Mouse (Mus musculus): ENCODE data around the gene Cnpy1. TPM values are rescaled to one million over a fixed set of nuclear protein-coding genes. Genes with fewer than 3 reads are reported as not detected.

Cnpy1 gene
- polyA plus RNA-seq, 1 experiment from 2014 or later = 0.21 TPM

GRCm38 (mm10) chr5:28219596-28219995 is 26.0 kb downstream of the Cnpy1 start:
- H3K4me2 ChIP-seq (replicated peaks; ENCODE audit: low read depth) = no peak overlapping the region
- no peaks in the 10 kb centered on the region for H3K4me1 ChIP-seq (replicated peaks; ENCODE audit: control insufficient read depth, insufficient read depth)
- TF ChIP-seq EP300 (optimal IDR thresholded peaks at IDR 0.05) (no peak), CTCF (IDR thresholded peaks at IDR 0.05; ENCODE audit: low read depth) (no peak)
- no peak overlapping the region for H3K9ac ChIP-seq (ENCODE audit: low read length)
- no peak overlapping the region for H3K4me3 ChIP-seq (ENCODE audit: low read depth, low read length)
- peak; percentile 2 for DNase-seq (ENCODE audit: low spot score)
- WGBS = 47% methylated on average over 1 of the region's 1 CpGs
- ATAC-seq (ENCODE audit: low FRiP score, low TSS enrichment) = no peak
- H3K36me3 ChIP-seq (ENCODE audit: control insufficient read depth, insufficient read depth, low read length) = no peaks in the 10 kb centered on the region
- no peaks in the 10 kb centered on the region for H3K27me3 ChIP-seq (ENCODE audit: control insufficient read depth, insufficient read depth, low read length)
- no peaks in the 10 kb centered on the region for H3K9me3 ChIP-seq (ENCODE audit: control insufficient read depth, low read length)
- H3K27ac ChIP-seq (replicated peaks) = no peak overlapping the region

- TF ChIP-seq CTCF (IDR thresholded peaks at IDR 0.05; ENCODE audit: low read depth) (no peak), EP300 (optimal IDR thresholded peaks at IDR 0.05) (no peak)
- no peak for DNase-seq (ENCODE audit: low spot score)
- Histone ChIP-seq H3K27ac (replicated peaks) (no peak overlapping the region), H3K9ac (ENCODE audit: low read length) (no peak overlapping the region), H3K4me3 (ENCODE audit: low read depth, low read length) (no peak overlapping the region), H3K36me3 (ENCODE audit: control insufficient read depth, insufficient read depth, low read length) (no peaks in the 10 kb centered on the region), H3K27me3 (ENCODE audit: control insufficient read depth, insufficient read depth, low read length) (peaks cover 9% of the 10 kb centered on the region), H3K9me3 (ENCODE audit: control insufficient read depth, low read length) (no peaks in the 10 kb centered on the region), H3K4me1 (replicated peaks; ENCODE audit: control insufficient read depth, insufficient read depth) (no peaks in the 10 kb centered on the region), H3K4me2 (replicated peaks; ENCODE audit: low read depth) (no peak overlapping the region)
- 49% methylated on average over 2 of the region's 2 CpGs for WGBS
- no peak for ATAC-seq (ENCODE audit: low FRiP score, low TSS enrichment)
Observed at GRCm38 (mm10) chr5:28213441-28213840, 32.2 kb downstream of the Cnpy1 start.

GRCm38 (mm10) chr5:28211651-28212310 is 33.8 kb downstream of the Cnpy1 start:
- peaks cover 18% of the 10 kb centered on the region for H3K27me3 ChIP-seq (ENCODE audit: control insufficient read depth, insufficient read depth, low read length)
- no peak overlapping the region for H3K27ac ChIP-seq (replicated peaks)
- no peak overlapping the region for H3K4me2 ChIP-seq (replicated peaks; ENCODE audit: low read depth)
- H3K4me1 ChIP-seq (replicated peaks; ENCODE audit: control insufficient read depth, insufficient read depth) = no peaks in the 10 kb centered on the region
- H3K4me3 ChIP-seq (ENCODE audit: low read depth, low read length) = no peak overlapping the region
- ATAC-seq (ENCODE audit: low FRiP score, low TSS enrichment) = no peak
- no peak overlapping the region for H3K9ac ChIP-seq (ENCODE audit: low read length)
- no peaks in the 10 kb centered on the region for H3K9me3 ChIP-seq (ENCODE audit: control insufficient read depth, low read length)
- 9% methylated on average over 15 of the region's 15 CpGs for WGBS
- DNase-seq (ENCODE audit: low spot score) = no peak
- TF ChIP-seq CTCF (IDR thresholded peaks at IDR 0.05; ENCODE audit: low read depth) = no peak
- TF ChIP-seq EP300 (optimal IDR thresholded peaks at IDR 0.05) = no peak
- no peaks in the 10 kb centered on the region for H3K36me3 ChIP-seq (ENCODE audit: control insufficient read depth, insufficient read depth, low read length)

GRCm38 (mm10) chr5:28210591-28211550 is 34.7 kb downstream of the Cnpy1 start:
- Histone ChIP-seq H3K9me3 (ENCODE audit: control insufficient read depth, low read length) (no peaks in the 10 kb centered on the region), H3K27me3 (ENCODE audit: control insufficient read depth, insufficient read depth, low read length) (peaks cover 18% of the 10 kb centered on the region), H3K4me1 (replicated peaks; ENCODE audit: control insufficient read depth, insufficient read depth) (no peaks in the 10 kb centered on the region), H3K27ac (replicated peaks) (no peak overlapping the region), H3K36me3 (ENCODE audit: control insufficient read depth, insufficient read depth, low read length) (no peaks in the 10 kb centered on the region), H3K9ac (ENCODE audit: low read length) (no peak overlapping the region), H3K4me3 (ENCODE audit: low read depth, low read length) (peak overlapping the region; percentile 33; the same call in 1 of the 2 replicates), H3K4me2 (replicated peaks; ENCODE audit: low read depth) (no peak overlapping the region)
- no peak for TF ChIP-seq EP300 (optimal IDR thresholded peaks at IDR 0.05)
- TF ChIP-seq CTCF (IDR thresholded peaks at IDR 0.05; ENCODE audit: low read depth) = no peak
- 2% methylated on average over 29 of the region's 29 CpGs for WGBS
- DNase-seq (ENCODE audit: low spot score) = no peak
- ATAC-seq (ENCODE audit: low FRiP score, low TSS enrichment) = no peak

- ATAC-seq (ENCODE audit: low FRiP score, low TSS enrichment) (0 out of 2 replicates have a peak, but pooled peaks have one; percentile 59), DNase-seq (ENCODE audit: low spot score) (peak; percentile 39)
- H3K9me3 ChIP-seq (ENCODE audit: control insufficient read depth, low read length) = no peaks in the 10 kb centered on the region
- H3K4me1 ChIP-seq (replicated peaks; ENCODE audit: control insufficient read depth, insufficient read depth) = no peaks in the 10 kb centered on the region
- H3K27ac ChIP-seq (replicated peaks) = no peak overlapping the region
- no peaks in the 10 kb centered on the region for H3K36me3 ChIP-seq (ENCODE audit: control insufficient read depth, insufficient read depth, low read length)
- peak overlapping the region; percentile 44 for H3K4me2 ChIP-seq (replicated peaks; ENCODE audit: low read depth)
- peak overlapping the region; percentile 33 for H3K4me3 ChIP-seq (ENCODE audit: low read depth, low read length)
- no peak overlapping the region for H3K9ac ChIP-seq (ENCODE audit: low read length)
- H3K27me3 ChIP-seq (ENCODE audit: control insufficient read depth, insufficient read depth, low read length) = peaks cover 18% of the 10 kb centered on the region
- TF ChIP-seq CTCF (IDR thresholded peaks at IDR 0.05; ENCODE audit: low read depth) = no peak
- TF ChIP-seq EP300 (optimal IDR thresholded peaks at IDR 0.05) = no peak
- under 1% methylated on average over 75 of the region's 80 CpGs for WGBS
Observed at GRCm38 (mm10) chr5:28209549-28210431, 35.8 kb downstream of the Cnpy1 start.

All from stomach, postnatal 0 days (tissue).